Mouse (Mus musculus) lung, adult 10 weeks (tissue): ENCODE results near the gene Dnaic2. TPM values are rescaled to one million over a fixed set of nuclear protein-coding genes. Genes with fewer than 3 reads are reported as not detected.

Source experiments
- polyA plus RNA-seq: library from polyadenylated mRNA; stranded (reverse); fragments of 350-450 nt; fragmentation: Illumina TruSeq; extraction: RNeasy Lipid Tissue Mini Kit (QIAGEN cat#74804); gene quantifications from one replicate; pipeline ENCODE4 v1.2.3, GENCODE M21; 2014; ENCODE audit warnings: low read depth, low replicate concordance; ENCODE audit not compliant: insufficient read depth

Dnaic2 gene
- polyA plus RNA-seq = 7.5 TPM

GRCm38 (mm10) chr11:114726965-114727825, at the start of gene Dnaic2:
Dnaic2 (plus strand) TSS chr11:114727408.

DNA sequence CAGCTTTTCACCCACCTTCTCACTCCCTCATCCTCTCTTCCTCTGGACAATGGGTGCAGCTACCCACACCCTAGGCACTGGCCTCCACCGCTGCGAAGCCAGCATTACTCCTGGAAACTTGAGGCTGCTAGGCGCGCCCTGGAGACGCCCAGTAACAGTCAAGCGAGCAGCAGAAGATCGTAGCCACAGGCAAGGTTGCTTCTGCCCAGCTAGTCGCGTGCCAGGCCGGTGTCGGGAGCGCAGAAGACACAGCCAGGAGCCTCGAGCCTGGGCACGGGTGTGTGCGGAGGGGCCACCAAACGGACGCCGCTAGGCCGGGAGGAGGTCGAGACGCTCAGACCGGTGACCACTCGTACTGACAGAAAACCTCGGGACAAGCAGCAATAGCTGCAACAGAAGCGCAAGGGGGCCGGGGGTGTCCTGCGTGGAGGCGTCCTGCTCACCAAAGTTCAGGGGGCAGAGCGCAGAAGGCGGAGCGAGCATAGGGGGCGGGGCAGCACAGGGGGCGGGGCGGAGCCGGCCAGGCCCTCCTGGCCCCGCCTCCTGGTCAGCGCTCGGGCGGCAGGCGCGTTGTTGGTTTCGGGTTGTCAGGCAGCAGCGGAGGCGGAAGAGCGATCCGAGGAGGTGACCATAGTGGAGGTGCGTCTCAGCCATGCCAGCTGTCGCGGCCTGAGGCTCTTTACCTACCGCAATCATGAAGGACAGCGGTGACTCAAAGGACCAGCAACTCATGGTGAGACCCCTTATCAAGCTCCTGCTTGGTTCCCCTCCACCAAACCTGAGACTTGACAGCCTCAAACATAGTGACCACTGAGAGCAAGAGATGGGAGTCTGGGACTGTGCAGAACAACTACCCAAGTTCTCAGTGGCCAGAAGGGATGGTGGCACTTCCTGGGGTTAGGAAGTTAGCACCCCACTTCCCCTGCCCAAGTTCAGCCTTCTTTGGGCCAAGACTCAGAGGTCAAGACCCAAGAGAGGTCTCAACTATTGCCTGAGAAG, 37.9 kb downstream of the Dnaic2 start, which contains the start of gene Kif19a:
Gene Kif19a (plus strand): TSS at position 569 of the 999 bp plus-strand sequence.

DNA sequence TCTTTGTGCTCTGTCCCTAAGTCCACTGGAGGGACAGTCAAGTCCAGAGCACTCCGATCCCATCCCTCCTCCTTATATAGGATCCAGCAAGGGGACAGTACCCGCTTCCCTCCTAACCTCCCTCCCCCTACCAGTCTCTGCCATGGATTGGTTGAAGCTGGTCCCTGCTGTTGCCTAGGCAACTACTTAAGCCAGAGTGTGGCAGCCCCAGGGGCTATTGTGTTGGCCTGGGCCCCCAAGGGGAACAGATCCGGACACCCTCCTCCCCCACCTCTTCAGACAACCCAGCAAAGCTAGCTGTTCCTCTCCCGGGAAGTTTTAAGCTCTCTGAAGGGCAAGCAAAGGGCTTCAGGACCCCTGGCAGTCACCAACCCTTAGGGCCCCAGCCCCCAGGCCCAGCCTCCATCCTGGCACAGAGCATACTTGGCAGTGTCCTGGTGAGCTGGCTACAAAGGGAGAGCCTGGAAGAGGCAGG, 68.7 kb downstream of the Dnaic2 start, which contains the start of gene Btbd17:
Gene Btbd17 (minus strand): TSS at position 98 of the 475 bp plus-strand sequence.

DNA sequence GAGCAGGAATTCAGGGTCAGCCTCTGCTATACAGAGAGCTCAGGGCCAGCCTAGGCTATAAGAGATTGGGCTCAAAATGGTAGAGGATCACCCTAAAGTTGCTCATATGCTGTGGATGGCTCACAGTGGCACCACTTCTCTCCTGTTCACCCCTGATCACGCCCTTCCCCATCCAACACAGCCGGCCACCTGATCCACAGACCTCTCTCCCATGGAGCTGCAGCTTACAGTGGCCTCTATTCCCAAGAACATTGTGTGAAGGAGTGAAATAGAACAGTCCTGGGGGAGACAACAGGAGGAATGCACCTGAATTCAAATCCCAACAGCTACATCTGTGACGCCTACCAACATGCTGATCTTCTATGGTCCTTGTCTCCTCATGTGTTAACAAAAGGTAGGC, 71.4 kb downstream of the Dnaic2 start, which contains the start of gene Gpr142:
Gene Gpr142 (plus strand): TSS at position 301 of the 400 bp plus-strand sequence.

Other genes with a start within 250 kb of the Dnaic2 start
- gene Rpl38, start 58.9 kb upstream of the Dnaic2 start, polyA plus RNA-seq = 1,924 TPM
- gene Ttyh2, start 52.0 kb upstream of the Dnaic2 start, polyA plus RNA-seq = 4.1 TPM
- 7.8 TPM for gene Kif19a, start 38.0 kb downstream of the Dnaic2 start, polyA plus RNA-seq
- 0.33 TPM for gene Btbd17, start 68.5 kb downstream of the Dnaic2 start, polyA plus RNA-seq
- not detected for gene Gpr142, start 71.5 kb downstream of the Dnaic2 start, polyA plus RNA-seq
- 5.0 TPM for gene Gprc5c, start 123.7 kb downstream of the Dnaic2 start, polyA plus RNA-seq
- 5.6 TPM for gene Cd300a, start 162.6 kb downstream of the Dnaic2 start, polyA plus RNA-seq
- 3.8 TPM for gene Cd300lb, start 207.0 kb downstream of the Dnaic2 start, polyA plus RNA-seq
- 1.2 TPM for gene Cd300c, start 241.7 kb downstream of the Dnaic2 start, polyA plus RNA-seq